Mouse (Mus musculus): ENCODE results near the gene Usp33.

DNA sequence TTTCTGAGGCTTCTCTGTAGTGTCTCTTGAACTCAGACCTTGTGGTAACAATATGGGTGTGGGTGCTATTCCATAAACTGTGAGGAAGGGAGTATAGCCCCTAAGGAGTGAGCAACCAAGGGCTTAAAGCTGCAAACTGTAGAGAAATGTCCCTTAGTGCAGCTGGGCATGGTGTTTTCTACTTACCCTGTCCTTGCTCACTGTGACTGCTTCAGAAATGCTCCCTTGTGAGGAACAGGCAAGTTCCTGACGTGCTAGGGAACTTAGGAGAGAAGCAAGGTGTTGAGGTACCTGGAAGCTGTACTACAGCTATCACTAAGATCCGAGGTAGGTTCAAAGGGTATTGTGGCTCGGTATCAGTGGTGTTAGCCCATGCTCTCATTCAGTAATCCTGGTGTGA, 4.2 kb downstream of the Usp33 start:
- TF ChIP-seq POLR2A (IDR thresholded peaks at IDR 0.05; ENCODE audit: borderline replicate concordance, extremely low read depth, insufficient read depth, insufficient read length, poor library complexity, severe bottlenecking) (no peak), CTCF (IDR thresholded peaks at IDR 0.05; ENCODE audit: borderline replicate concordance, extremely low read depth, insufficient read depth, insufficient read length) (no peak)
